Mouse (Mus musculus) induced T-regulatory cell, adult 2 months (primary cell): Measurements from ENCODE around the gene Galnt10.

Source experiments
- DNase-seq: peaks from one replicate; pipeline ENCODE4 v3.0.0-alpha.2; 2012; ENCODE audit warnings: low read depth

The Galnt10 gene

GRCm38 (mm10) chr11:57828955-57829870 lies 184.0 kb downstream of the Galnt10 start:
- DNase-seq = no peak

DNA sequence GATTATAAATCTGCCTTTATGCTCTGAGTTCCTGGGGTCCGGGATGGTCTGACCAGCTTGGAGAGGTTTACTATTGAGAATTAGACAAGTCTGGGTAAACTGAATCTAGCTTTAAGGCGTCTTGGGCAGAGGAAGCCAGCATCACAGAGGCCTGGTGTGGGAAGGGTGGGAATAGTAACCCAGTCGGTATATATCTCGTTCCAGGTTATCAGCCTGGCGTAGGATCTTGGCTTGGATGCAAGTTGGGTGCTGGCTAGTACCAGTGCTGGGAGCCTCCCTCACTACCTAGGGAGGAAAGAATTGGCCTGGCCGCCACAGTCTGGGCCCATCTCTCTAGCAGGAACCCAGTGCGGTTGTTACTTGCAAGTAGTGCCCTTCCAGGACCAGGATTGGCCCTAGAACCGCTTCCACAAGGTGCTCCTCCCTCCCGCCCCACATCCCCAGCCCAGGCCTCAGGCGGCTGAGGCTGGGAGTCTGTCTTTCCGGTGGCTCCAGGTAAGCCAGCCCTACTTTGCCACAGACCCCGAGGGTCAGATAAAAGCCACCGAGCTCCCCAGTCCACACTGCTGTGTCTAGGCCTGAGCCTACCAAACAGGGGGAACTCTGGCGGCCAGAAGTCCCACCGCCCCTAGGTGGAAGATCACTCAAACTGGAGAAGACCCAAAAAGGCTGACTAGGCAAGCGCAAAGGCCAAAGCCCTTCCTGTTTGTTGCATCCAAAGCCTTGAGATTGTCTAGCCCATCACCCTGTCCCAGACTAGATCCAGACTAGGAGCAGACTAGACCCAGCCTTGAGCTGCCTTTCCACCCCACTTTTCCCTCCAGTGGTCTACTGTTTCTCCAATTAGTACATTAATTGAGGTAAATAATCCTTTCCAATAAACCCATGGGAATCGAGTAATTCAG lies 184.9 kb downstream of the Galnt10 start:
- DNase-seq = no peak

GRCm38 (mm10) chr11:57831281-57831781 lies 186.1 kb downstream of the Galnt10 start:
- no peak for DNase-seq

GRCm38 (mm10) chr11:57831861-57832260 lies 186.6 kb downstream of the Galnt10 start:
- no peak for DNase-seq

GRCm38 (mm10) chr11:57832552-57833201 lies 187.4 kb downstream of the Galnt10 start, which contains the start of gene Hand1:
TSS of gene Hand1 (minus strand) at chr11:57832818.
- DNase-seq = no peak

- no peak for DNase-seq
These were observed 188.2 kb downstream of the Galnt10 start for GRCm38 (mm10) chr11:57833296-57833977.

DNA sequence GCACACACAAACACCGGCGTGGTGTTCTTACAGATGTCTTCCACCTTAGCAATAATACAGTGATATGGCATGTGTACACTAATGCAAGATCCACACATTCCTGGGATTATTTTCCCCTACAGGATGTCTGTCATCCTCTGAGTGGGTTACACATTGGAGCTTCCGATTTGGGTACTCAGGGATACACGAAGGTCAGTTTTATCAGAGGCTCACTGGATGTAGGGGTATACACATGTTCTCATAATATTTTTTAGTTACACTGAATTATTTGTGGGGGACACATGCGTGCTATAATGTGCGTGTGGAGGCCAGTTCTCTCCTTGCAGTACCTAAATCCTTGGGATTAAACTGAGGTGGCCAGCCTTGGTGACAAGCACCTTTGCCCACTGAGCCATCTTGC lies 188.8 kb downstream of the Galnt10 start:
- DNase-seq = no peak

DNA sequence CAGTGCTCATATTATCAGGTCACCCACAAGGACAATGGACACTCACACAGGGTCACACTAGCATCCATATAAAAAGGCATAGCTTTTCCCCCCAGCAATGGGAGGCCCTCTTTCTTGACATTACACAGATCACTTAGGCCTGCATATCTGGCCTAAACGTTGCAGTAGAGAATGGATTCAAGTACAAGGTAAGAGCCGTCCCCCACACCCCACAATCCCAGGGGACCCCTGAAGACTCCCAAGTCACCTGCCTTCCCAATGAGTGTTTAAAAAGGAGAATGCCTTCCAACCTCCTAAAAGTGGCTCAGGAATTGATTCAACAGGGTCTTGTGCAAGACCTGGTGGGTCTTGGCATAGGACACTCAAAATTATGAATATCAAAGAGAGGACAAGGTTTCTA lies 190.1 kb downstream of the Galnt10 start:
- DNase-seq = no peak

DNA sequence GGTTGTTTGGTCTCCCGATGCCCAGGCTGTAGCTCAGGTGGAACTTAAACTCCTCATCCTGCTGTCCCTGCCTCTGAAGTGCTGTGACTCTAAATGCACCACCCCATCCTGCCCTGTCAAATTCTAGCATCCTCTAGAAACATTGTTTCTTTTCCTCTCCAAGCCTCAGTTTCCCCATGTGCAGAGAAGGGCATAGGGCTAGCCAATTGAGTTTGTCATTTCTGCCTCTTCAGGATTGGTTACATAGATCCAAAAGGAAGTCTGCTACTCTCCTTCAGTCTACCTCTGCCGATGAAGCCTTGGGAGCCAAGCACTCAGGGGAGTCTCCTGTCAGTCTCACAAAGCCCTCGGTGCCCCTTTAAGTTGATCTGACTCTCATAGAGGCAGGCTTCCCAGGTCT lies 190.7 kb downstream of the Galnt10 start:
- no peak for DNase-seq

DNA sequence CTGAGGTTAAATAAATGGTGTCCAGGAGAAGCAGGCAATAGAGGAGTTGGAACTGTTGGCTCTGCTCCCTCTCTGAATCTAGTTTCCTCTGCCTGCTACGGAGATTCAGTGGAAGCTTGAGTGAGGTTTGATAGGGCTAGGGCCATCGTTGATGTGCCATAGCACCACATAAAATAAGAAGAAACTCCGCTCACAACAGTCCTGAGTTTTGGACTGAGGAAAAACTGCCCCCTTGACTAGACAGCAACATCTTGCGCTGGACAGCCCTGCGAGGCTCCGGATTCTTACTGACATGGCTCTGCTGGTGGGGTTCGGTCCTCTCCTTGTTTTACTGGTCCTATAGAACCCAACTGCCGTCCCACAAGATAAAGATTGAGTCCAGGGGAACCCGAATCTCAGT lies 191.2 kb downstream of the Galnt10 start:
- no peak for DNase-seq
